Mouse (Mus musculus): ENCODE measurements around the gene Zfp583. TPM values are rescaled to one million over a fixed set of nuclear protein-coding genes. Genes with fewer than 3 reads are reported as not detected.
A peak's percentile ranks its signal among the peaks of the same experiment; 100 is the strongest.

Gene Zfp583
- polyA plus RNA-seq, 1 experiment from 2014 or later: 3.2 TPM

DNA sequence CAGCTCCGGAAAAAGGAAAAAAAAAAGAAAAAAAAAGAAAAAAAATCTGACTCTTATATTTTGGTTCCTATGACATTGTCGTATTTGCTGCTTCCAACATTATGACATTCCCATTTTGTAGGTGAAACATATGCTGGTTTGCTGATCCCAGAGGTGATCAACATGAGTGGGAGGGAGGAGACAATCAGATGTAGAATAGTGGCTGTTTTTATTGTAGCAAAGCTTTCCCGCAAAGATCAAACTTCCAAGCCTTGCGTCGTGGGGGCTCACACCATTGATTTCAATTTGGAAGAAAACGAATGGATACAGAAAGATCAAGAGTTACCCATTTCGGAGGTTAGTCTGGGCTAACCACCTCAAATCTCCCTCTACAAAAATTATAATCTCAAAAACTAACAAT lies 30.7 kb upstream of the Zfp583 start:
- WGBS: 28% methylated on average over 7 of the region's 7 CpGs
- H3K27ac ChIP-seq (ENCODE audit: low read length): peak overlapping the region; percentile 85
- no peak for ATAC-seq (replicated peaks; ENCODE audit: extremely low read depth, insufficient read depth, low FRiP score)

DNA sequence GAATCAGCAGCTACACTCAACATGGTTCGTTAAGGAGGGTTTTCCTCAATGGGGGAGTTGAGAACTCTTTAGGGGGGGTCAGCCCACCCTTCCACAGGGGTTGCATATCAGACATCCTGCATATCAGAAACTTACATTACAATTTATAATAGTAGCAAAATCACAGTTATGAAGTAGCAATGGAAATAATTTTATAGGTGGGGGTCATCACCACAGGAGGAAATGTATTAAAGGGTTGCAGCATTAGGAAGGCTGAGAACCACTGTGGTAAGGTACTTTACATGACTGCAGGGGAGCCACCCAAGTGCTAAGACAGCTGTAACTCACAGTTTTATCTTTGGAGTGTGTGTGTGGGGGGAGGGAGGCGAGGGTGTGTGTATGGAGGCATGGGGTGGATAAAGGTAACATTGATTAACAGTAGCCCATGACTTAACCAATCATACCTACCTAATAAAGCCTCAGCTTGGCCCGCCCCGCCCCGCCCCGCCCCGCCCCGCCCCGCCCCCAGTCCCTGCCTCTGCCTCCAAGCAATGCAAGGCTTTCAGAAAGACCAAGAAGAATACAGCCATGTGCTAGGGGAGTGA lies 29.5 kb upstream of the Zfp583 start:
- no peak for ATAC-seq (replicated peaks; ENCODE audit: extremely low read depth, insufficient read depth, low FRiP score)

More for the DNA sequence above, 30.7 kb upstream of the Zfp583 start:
- Histone ChIP-seq H3K4me3 (ENCODE audit: low read length) (peak overlapping the region; percentile 68), H3K9ac (ENCODE audit: low read length) (peak overlapping the region; percentile 77), H3K27me3 (ENCODE audit: control insufficient read depth, insufficient read depth, low read length) (no peaks in the 10 kb centered on the region), H3K4me1 (ENCODE audit: control insufficient read depth, insufficient read depth, low read length) (peaks cover 8% of the 10 kb centered on the region), H3K4me2 (ENCODE audit: low read depth, low read length) (peak overlapping the region; percentile 85), H3K9me3 (replicated peaks; ENCODE audit: control insufficient read depth, low read length) (no peaks in the 10 kb centered on the region), H3K36me3 (ENCODE audit: control insufficient read depth, insufficient read depth) (no peaks in the 10 kb centered on the region)

DNA sequence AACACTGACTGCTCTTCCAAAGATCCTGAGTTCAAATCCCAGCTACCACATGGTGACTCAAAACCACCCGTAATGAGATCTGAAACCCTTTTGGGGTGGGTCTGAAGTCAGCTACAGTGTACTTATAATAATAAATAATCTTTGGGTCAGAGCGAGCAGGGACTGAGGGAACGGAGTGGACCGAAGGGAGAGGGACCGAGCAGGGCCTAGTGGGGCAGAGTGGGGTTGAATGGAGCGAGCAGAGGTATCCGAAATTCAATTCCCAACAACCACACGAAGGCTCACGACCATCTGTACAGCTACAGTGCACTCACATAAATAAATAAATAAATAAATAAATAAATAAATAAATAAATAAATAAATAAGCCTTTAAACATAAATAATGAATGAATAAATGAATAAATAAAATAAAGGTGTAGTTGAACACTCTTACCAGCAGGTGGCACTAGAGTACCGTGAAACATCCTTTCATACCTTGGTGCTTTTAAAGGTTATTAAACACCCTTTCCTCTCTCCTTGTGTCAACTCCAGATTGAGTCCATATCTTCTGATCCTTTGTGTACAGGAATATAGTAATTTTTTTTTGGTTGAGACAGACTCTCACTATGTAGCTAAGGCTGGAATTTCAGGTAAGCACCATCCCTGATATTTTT lies 28.0 kb upstream of the Zfp583 start:
- no peaks in the 10 kb centered on the region for H3K9me3 ChIP-seq (replicated peaks; ENCODE audit: control insufficient read depth, low read length)
- H3K27me3 ChIP-seq (ENCODE audit: control insufficient read depth, insufficient read depth, low read length): no peaks in the 10 kb centered on the region
- no peak overlapping the region for H3K9ac ChIP-seq (ENCODE audit: low read length)
- WGBS: 52% methylated on average over 10 of the region's 10 CpGs
- H3K27ac ChIP-seq (ENCODE audit: low read length): no peak overlapping the region
- ATAC-seq (replicated peaks; ENCODE audit: extremely low read depth, insufficient read depth, low FRiP score): no peak
- H3K36me3 ChIP-seq (ENCODE audit: control insufficient read depth, insufficient read depth): peaks cover under 1% of the 10 kb centered on the region; the same call in 1 of the 2 replicates
- no peak overlapping the region for H3K4me3 ChIP-seq (ENCODE audit: low read length)
- H3K4me2 ChIP-seq (ENCODE audit: low read depth, low read length): no peak overlapping the region
- H3K4me1 ChIP-seq (ENCODE audit: control insufficient read depth, insufficient read depth, low read length): peaks cover 7% of the 10 kb centered on the region

More for the DNA sequence above, 29.5 kb upstream of the Zfp583 start:
- Histone ChIP-seq H3K4me2 (ENCODE audit: low read depth, low read length) (no peak overlapping the region), H3K4me3 (ENCODE audit: low read length) (no peak overlapping the region), H3K27me3 (ENCODE audit: control insufficient read depth, insufficient read depth, low read length) (no peaks in the 10 kb centered on the region), H3K9ac (ENCODE audit: low read length) (no peak overlapping the region), H3K27ac (ENCODE audit: low read length) (no peak overlapping the region), H3K9me3 (replicated peaks; ENCODE audit: control insufficient read depth, low read length) (no peaks in the 10 kb centered on the region), H3K36me3 (ENCODE audit: control insufficient read depth, insufficient read depth) (no peaks in the 10 kb centered on the region), H3K4me1 (ENCODE audit: control insufficient read depth, insufficient read depth, low read length) (peaks cover 8% of the 10 kb centered on the region)
- 11% methylated on average over 9 of the region's 9 CpGs for WGBS

DNA sequence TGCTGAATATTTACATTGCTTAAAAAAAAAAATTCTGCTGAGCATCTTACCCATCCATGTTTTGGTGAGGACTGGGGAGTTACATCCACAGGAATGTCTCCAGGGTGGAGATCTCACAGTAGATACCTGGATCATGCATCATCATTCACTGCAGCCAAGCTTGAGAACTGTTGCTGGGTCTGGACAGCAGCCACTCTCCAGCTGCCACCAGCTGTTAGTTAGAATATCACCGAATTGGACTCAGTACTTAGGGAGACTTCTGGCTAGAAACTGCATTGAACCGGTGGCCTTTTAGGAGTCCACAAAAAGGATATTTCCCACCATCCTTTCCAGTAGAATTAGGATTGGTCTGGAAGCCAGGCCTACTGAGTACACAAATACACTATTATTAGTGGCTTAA lies 27.0 kb upstream of the Zfp583 start:
- Histone ChIP-seq H3K27ac (ENCODE audit: low read length) (no peak overlapping the region), H3K4me1 (ENCODE audit: control insufficient read depth, insufficient read depth, low read length) (0 out of 2 replicates have a peak, but pooled peaks cover 2% of the 10 kb centered on the region), H3K36me3 (ENCODE audit: control insufficient read depth, insufficient read depth) (peaks cover 5% of the 10 kb centered on the region; the same call in 1 of the 2 replicates), H3K9me3 (replicated peaks; ENCODE audit: control insufficient read depth, low read length) (no peaks in the 10 kb centered on the region), H3K4me2 (ENCODE audit: low read depth, low read length) (no peak overlapping the region), H3K4me3 (ENCODE audit: low read length) (no peak overlapping the region), H3K27me3 (ENCODE audit: control insufficient read depth, insufficient read depth, low read length) (no peaks in the 10 kb centered on the region), H3K9ac (ENCODE audit: low read length) (no peak overlapping the region)
- no peak for ATAC-seq (replicated peaks; ENCODE audit: extremely low read depth, insufficient read depth, low FRiP score)
- 53% methylated on average over 2 of the region's 2 CpGs for WGBS

DNA sequence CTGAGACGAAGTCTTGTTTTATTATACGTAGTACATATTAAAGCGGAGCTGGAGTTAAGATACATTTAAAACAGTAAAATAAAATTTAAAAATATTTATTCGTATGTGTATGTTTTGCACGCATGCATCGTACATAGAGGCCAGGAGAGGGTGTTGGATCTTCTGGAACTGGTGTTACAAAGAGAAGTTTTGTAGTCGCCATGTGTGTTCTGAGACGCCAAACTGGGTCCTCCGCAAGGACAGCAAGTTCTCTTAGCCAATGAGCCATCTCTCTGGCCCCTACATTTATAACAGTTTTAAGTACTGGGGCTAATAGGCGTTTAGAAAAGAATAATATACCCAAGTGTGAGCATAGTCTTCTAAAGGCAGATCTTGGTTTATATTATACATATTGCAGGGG lies 13.0 kb upstream of the Zfp583 start:
- ATAC-seq (replicated peaks; ENCODE audit: extremely low read depth, insufficient read depth, low FRiP score): no peak
- Histone ChIP-seq H3K9me3 (replicated peaks; ENCODE audit: control insufficient read depth, low read length) (no peaks in the 10 kb centered on the region), H3K27ac (ENCODE audit: low read length) (no peak overlapping the region), H3K4me2 (ENCODE audit: low read depth, low read length) (peak overlapping the region; percentile 73), H3K36me3 (ENCODE audit: control insufficient read depth, insufficient read depth) (no peaks in the 10 kb centered on the region), H3K4me1 (ENCODE audit: control insufficient read depth, insufficient read depth, low read length) (no peaks in the 10 kb centered on the region), H3K27me3 (ENCODE audit: control insufficient read depth, insufficient read depth, low read length) (no peaks in the 10 kb centered on the region), H3K4me3 (ENCODE audit: low read length) (peak overlapping the region; percentile 62), H3K9ac (ENCODE audit: low read length) (no peak overlapping the region)
- WGBS: 29% methylated on average over 10 of the region's 10 CpGs

DNA sequence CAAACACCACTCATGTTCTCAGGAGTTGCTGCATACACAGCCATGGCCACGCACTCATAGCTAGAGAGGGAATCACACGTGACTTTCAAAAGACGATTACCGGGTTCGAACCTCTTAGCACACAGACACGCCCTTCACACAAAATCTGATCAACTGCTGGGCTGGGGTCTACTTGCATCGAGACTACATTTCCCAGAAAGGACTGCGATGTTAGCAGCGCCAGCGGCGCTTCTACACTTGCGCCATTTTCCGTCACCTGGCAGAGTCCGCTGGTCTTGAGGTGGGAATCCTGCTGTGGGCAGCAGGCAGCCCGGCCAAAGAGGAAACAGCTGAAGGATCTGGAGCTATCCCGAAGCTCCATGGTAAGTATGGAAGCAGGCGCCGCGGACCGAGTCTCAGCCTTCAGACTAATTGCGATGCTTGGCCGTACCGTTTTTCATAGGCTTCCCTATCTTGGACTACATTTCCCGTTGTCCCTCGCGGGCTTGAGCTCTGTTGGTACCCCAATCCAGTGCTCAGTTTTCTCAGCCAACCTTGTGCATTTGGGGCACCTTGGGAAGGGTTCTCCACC lies 12.5 kb upstream of the Zfp583 start, which contains the start of gene Gm3854:
Gm3854 (plus strand) TSS at position 259 of the 571 bp plus-strand sequence.
- H3K4me3 ChIP-seq (ENCODE audit: low read length): peak within 1 kb of the TSS; percentile 62
- peak; percentile 84 for ATAC-seq (replicated peaks; ENCODE audit: extremely low read depth, insufficient read depth, low FRiP score)
- WGBS: under 1% methylated on average over 26 of the region's 26 CpGs

DNA sequence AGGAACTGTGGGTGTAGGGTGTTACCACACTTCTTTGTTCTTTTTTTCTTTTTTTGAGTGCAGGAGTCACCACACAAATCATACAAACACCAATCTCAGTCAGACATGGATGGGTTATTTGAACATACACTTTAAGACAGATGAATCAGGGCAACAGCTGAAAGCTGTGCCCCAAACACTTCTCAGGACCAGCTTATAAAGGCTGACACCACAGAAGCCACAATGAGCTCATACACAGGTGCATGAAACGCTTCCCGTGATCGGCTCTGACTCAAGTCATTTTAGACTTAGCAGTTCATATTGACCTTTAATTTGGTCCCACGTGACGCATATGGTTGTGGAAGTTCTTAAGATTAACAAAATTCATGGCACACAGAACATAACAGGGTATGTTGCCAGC lies 8.8 kb upstream of the Zfp583 start:
- Histone ChIP-seq H3K36me3 (ENCODE audit: control insufficient read depth, insufficient read depth) (no peaks in the 10 kb centered on the region), H3K4me3 (ENCODE audit: low read length) (no peak overlapping the region), H3K27ac (ENCODE audit: low read length) (no peak overlapping the region), H3K9ac (ENCODE audit: low read length) (no peak overlapping the region), H3K4me1 (ENCODE audit: control insufficient read depth, insufficient read depth, low read length) (no peaks in the 10 kb centered on the region), H3K27me3 (ENCODE audit: control insufficient read depth, insufficient read depth, low read length) (no peaks in the 10 kb centered on the region), H3K9me3 (replicated peaks; ENCODE audit: control insufficient read depth, low read length) (no peaks in the 10 kb centered on the region), H3K4me2 (ENCODE audit: low read depth, low read length) (no peak overlapping the region)
- 71% methylated on average over 5 of the region's 5 CpGs for WGBS
- ATAC-seq (replicated peaks; ENCODE audit: extremely low read depth, insufficient read depth, low FRiP score): no peak

More for the DNA sequence above, 12.5 kb upstream of the Zfp583 start, which contains the start of gene Gm3854:
- Histone ChIP-seq H3K9ac (ENCODE audit: low read length) (peak within 1 kb of the TSS; percentile 70), H3K9me3 (replicated peaks; ENCODE audit: control insufficient read depth, low read length) (no peaks in the 10 kb centered on the region), H3K27ac (ENCODE audit: low read length) (no peak within 1 kb of the TSS), H3K27me3 (ENCODE audit: control insufficient read depth, insufficient read depth, low read length) (no peaks in the 10 kb centered on the region), H3K36me3 (ENCODE audit: control insufficient read depth, insufficient read depth) (no peaks in the 10 kb centered on the region), H3K4me1 (ENCODE audit: control insufficient read depth, insufficient read depth, low read length) (no peaks in the 10 kb centered on the region), H3K4me2 (ENCODE audit: low read depth, low read length) (peak within 1 kb of the TSS; percentile 73)

DNA sequence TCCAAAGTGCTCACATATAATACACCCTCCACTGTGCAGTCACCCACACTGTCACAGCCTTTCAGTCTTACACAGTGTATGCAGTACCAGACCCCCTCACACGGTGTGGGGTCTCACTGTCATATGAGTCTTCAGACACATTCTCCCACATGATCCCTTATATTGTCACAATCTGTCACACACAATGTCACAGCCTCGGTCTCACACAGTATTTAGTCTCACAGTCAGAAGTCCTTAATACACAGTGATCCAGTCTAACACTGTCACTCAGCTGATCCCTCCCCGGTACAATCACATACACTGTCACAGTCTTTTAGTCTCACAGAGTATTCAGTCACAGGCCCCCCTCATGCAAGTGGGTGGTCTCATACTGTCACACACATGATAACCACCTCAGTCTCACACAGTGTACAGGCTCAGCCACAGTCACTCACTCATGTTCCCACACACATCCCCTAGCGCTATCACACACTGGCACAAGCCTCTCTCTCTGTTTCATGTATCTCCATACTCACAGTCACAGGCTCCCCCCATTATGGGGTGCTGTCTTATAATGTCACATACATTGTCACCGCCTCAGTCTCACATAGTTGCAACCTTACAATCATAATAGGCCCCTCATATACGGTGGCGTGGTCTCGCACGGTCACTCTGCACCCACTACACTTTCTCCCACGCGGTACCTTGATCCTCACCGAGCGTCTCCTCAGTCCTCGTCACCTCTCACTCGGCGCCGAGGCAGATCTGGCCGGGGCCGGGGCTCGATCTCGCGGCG lies 440 bp downstream of the Zfp583 start:
- peak; percentile 71 for ATAC-seq (replicated peaks; ENCODE audit: extremely low read depth, insufficient read depth, low FRiP score)
- H3K4me2 ChIP-seq (ENCODE audit: low read depth, low read length): peak overlapping the region; percentile 64
- peak overlapping the region; percentile 71; the same call in 1 of the 2 replicates for H3K27ac ChIP-seq (ENCODE audit: low read length)
- no peaks in the 10 kb centered on the region for H3K36me3 ChIP-seq (ENCODE audit: control insufficient read depth, insufficient read depth)
- 14% methylated on average over 23 of the region's 23 CpGs for WGBS
- H3K4me3 ChIP-seq (ENCODE audit: low read length): peak overlapping the region; percentile 68
- H3K4me1 ChIP-seq (ENCODE audit: control insufficient read depth, insufficient read depth, low read length): peaks cover 6% of the 10 kb centered on the region
- H3K27me3 ChIP-seq (ENCODE audit: control insufficient read depth, insufficient read depth, low read length): no peaks in the 10 kb centered on the region
- H3K9me3 ChIP-seq (replicated peaks; ENCODE audit: control insufficient read depth, low read length): no peaks in the 10 kb centered on the region
- peak overlapping the region; percentile 81 for H3K9ac ChIP-seq (ENCODE audit: low read length)
